Mouse (Mus musculus): ENCODE data around the gene Zfp426. TPM values are rescaled to one million over a fixed set of nuclear protein-coding genes. Genes with fewer than 3 reads are reported as not detected.

Zfp426 gene
- polyA plus RNA-seq, 2 experiments = 3.4 to 7.3 TPM

GRCm38 (mm10) chr9:20520531-20521210 lies 28.1 kb upstream of the Zfp426 start:
- H3K27me3 ChIP-seq (ENCODE audit: control insufficient read depth, insufficient read depth, low read length) = no peaks in the 10 kb centered on the region
- no peak for TF ChIP-seq EP300 (IDR thresholded peaks at IDR 0.05; ENCODE audit: low read depth)
- TF ChIP-seq CTCF (IDR thresholded peaks at IDR 0.05; ENCODE audit: low read depth) = no peak
- peak overlapping the region; percentile 77 for H3K27ac ChIP-seq
- no peak for ATAC-seq (ENCODE audit: insufficient read depth)
- peak in 1 of 3 experiments; percentile 11 for DNase-seq (ENCODE audit: low read depth in 3 of 3, low spot score in 3 of 3)
- H3K9me3 ChIP-seq (ENCODE audit: control insufficient read depth, low read length) = no peaks in the 10 kb centered on the region
- peaks cover 4 to 14% of the 10 kb centered on the region in 2 experiments for H3K4me1 ChIP-seq (replicated peaks; ENCODE audit: control insufficient read depth in 2 of 2, insufficient read depth in 2 of 2, low read length in 1 of 2)
- H3K36me3 ChIP-seq (replicated peaks; ENCODE audit: control insufficient read depth, insufficient read depth, low read depth) = peaks cover 8% of the 10 kb centered on the region; the same call in 1 of the 2 replicates
- under 1% methylated on average over 17 of the region's 17 CpGs for WGBS (ENCODE audit: insufficient replicate concordance)
- peak overlapping the region; percentile 97 to 99 for H3K4me3 ChIP-seq (ENCODE audit: insufficient read depth in 1 of 2, low read depth in 2 of 2, low read length in 2 of 2)
- H3K9ac ChIP-seq (replicated peaks) = peak overlapping the region; percentile 95
- H3K4me2 ChIP-seq (ENCODE audit: low read depth) = peak overlapping the region; percentile 93

GRCm38 (mm10) chr9:20519949-20520348 lies 27.4 kb upstream of the Zfp426 start:
- DNase-seq (ENCODE audit: low read depth in 3 of 3, low spot score in 3 of 3) (no peak), ATAC-seq (ENCODE audit: insufficient read depth) (no peak)
- Histone ChIP-seq H3K9me3 (ENCODE audit: control insufficient read depth, low read length) (no peaks in the 10 kb centered on the region), H3K27me3 (ENCODE audit: control insufficient read depth, insufficient read depth, low read length) (no peaks in the 10 kb centered on the region), H3K4me3 (ENCODE audit: insufficient read depth in 1 of 2, low read depth in 2 of 2, low read length in 2 of 2) (peak overlapping the region; percentile 36 to 51; a peak in 3 of 4 replicates), H3K4me1 (replicated peaks; ENCODE audit: control insufficient read depth in 2 of 2, insufficient read depth in 2 of 2, low read length in 1 of 2) (peaks cover 4 to 13% of the 10 kb centered on the region in 2 experiments), H3K27ac (no peak overlapping the region), H3K4me2 (ENCODE audit: low read depth) (peak overlapping the region; percentile 62), H3K9ac (replicated peaks) (peak overlapping the region; percentile 35), H3K36me3 (replicated peaks; ENCODE audit: control insufficient read depth, insufficient read depth, low read depth) (peaks cover 8% of the 10 kb centered on the region; the same call in 1 of the 2 replicates)
- TF ChIP-seq EP300 (IDR thresholded peaks at IDR 0.05; ENCODE audit: low read depth) (no peak), CTCF (IDR thresholded peaks at IDR 0.05; ENCODE audit: low read depth) (no peak)
- WGBS (ENCODE audit: insufficient replicate concordance) = 28% methylated on average over 4 of the region's 4 CpGs

GRCm38 (mm10) chr9:20518708-20519107 lies 26.2 kb upstream of the Zfp426 start:
- ATAC-seq (ENCODE audit: insufficient read depth) (no peak), DNase-seq (ENCODE audit: low read depth in 3 of 3, low spot score in 3 of 3) (no peak)
- H3K4me1 ChIP-seq (replicated peaks; ENCODE audit: control insufficient read depth in 2 of 2, insufficient read depth in 2 of 2, low read length in 1 of 2) = peaks cover 8 to 22% of the 10 kb centered on the region in 2 experiments
- H3K9me3 ChIP-seq (ENCODE audit: control insufficient read depth, low read length) = no peaks in the 10 kb centered on the region
- 70% methylated on average over 4 of the region's 4 CpGs for WGBS (ENCODE audit: insufficient replicate concordance)
- H3K4me3 ChIP-seq (ENCODE audit: insufficient read depth in 1 of 2, low read depth in 2 of 2, low read length in 2 of 2) = no peak overlapping the region
- no peaks in the 10 kb centered on the region for H3K27me3 ChIP-seq (ENCODE audit: control insufficient read depth, insufficient read depth, low read length)
- TF ChIP-seq CTCF (IDR thresholded peaks at IDR 0.05; ENCODE audit: low read depth) (no peak), EP300 (IDR thresholded peaks at IDR 0.05; ENCODE audit: low read depth) (no peak)
- no peak overlapping the region for H3K4me2 ChIP-seq (ENCODE audit: low read depth)
- peaks cover 8% of the 10 kb centered on the region; the same call in 1 of the 2 replicates for H3K36me3 ChIP-seq (replicated peaks; ENCODE audit: control insufficient read depth, insufficient read depth, low read depth)
- no peak overlapping the region for H3K9ac ChIP-seq (replicated peaks)
- H3K27ac ChIP-seq = no peak overlapping the region

- Histone ChIP-seq H3K9me3 (ENCODE audit: control insufficient read depth, low read length) (no peaks in the 10 kb centered on the region), H3K27me3 (ENCODE audit: control insufficient read depth, insufficient read depth, low read length) (no peaks in the 10 kb centered on the region), H3K9ac (replicated peaks) (no peak overlapping the region), H3K4me1 (replicated peaks; ENCODE audit: control insufficient read depth in 2 of 2, insufficient read depth in 2 of 2, low read length in 1 of 2) (peaks cover 8 to 25% of the 10 kb centered on the region in 2 experiments), H3K36me3 (replicated peaks; ENCODE audit: control insufficient read depth, insufficient read depth, low read depth) (peaks cover 8% of the 10 kb centered on the region; the same call in 1 of the 2 replicates), H3K4me3 (ENCODE audit: insufficient read depth in 1 of 2, low read depth in 2 of 2, low read length in 2 of 2) (no peak overlapping the region), H3K4me2 (ENCODE audit: low read depth) (no peak overlapping the region), H3K27ac (no peak overlapping the region)
- 91% methylated on average over 1 of the region's 1 CpGs for WGBS (ENCODE audit: insufficient replicate concordance)
- TF ChIP-seq CTCF (IDR thresholded peaks at IDR 0.05; ENCODE audit: low read depth) (no peak), EP300 (IDR thresholded peaks at IDR 0.05; ENCODE audit: low read depth) (no peak)
- DNase-seq (ENCODE audit: low read depth in 3 of 3, low spot score in 3 of 3) (no peak), ATAC-seq (ENCODE audit: insufficient read depth) (no peak)
Observed at GRCm38 (mm10) chr9:20517727-20518126, 25.2 kb upstream of the Zfp426 start.

- ATAC-seq (ENCODE audit: insufficient read depth) = 0 out of 2 replicates have a peak, but pooled peaks have one; percentile 15
- 79% methylated on average over 3 of the region's 3 CpGs for WGBS (ENCODE audit: insufficient replicate concordance)
- Histone ChIP-seq H3K4me2 (ENCODE audit: low read depth) (no peak overlapping the region), H3K4me1 (replicated peaks; ENCODE audit: control insufficient read depth in 2 of 2, insufficient read depth in 2 of 2, low read length in 1 of 2) (peaks cover 9 to 32% of the 10 kb centered on the region in 2 experiments), H3K27ac (no peak overlapping the region), H3K27me3 (ENCODE audit: control insufficient read depth, insufficient read depth, low read length) (no peaks in the 10 kb centered on the region), H3K36me3 (replicated peaks; ENCODE audit: control insufficient read depth, insufficient read depth, low read depth) (peaks cover 8% of the 10 kb centered on the region; the same call in 1 of the 2 replicates), H3K9ac (replicated peaks) (no peak overlapping the region), H3K9me3 (ENCODE audit: control insufficient read depth, low read length) (no peaks in the 10 kb centered on the region), H3K4me3 (ENCODE audit: insufficient read depth in 1 of 2, low read depth in 2 of 2, low read length in 2 of 2) (no peak overlapping the region)
- no peak for DNase-seq (ENCODE audit: low read depth in 3 of 3, low spot score in 3 of 3)
- no peak for TF ChIP-seq CTCF (IDR thresholded peaks at IDR 0.05; ENCODE audit: low read depth)
- TF ChIP-seq EP300 (IDR thresholded peaks at IDR 0.05; ENCODE audit: low read depth) = no peak
Observed at GRCm38 (mm10) chr9:20514016-20514415, 21.5 kb upstream of the Zfp426 start.

Measured in liver, embryonic 14.5 days (tissue).